Mouse (Mus musculus) midbrain, embryonic 13.5 days (tissue): Measurements from ENCODE around the gene Hoxb1. TPM values are rescaled to one million over a fixed set of nuclear protein-coding genes. Genes with fewer than 3 reads are reported as not detected.

Experiments
- ATAC-seq: fragments of 200-750 bp; cut with Nextera tagmentation; 2 replicates; pipeline ENCODE4 v1.8.0; 2017; ENCODE audit warnings: mild to moderate bottlenecking, moderate TSS enrichment, moderate library complexity
- H3K27ac ChIP-seq: fragments of 300-500 bp; sonication (generic); 2 replicates; pipeline ENCODE4 v1.5.1; 2015; ENCODE audit warnings: inconsistent platforms, mild to moderate bottlenecking, moderate library complexity
- H3K27me3 ChIP-seq: fragments of 300-500 bp; sonication (generic); 2 replicates; pipeline ENCODE4 v1.6.1; 2015; ENCODE audit warnings: mild to moderate bottlenecking, inconsistent platforms
- H3K36me3 ChIP-seq: fragments of 300-500 bp; sonication (generic); 2 replicates; pipeline ENCODE4 v1.6.1; 2015; ENCODE audit warnings: mild to moderate bottlenecking, inconsistent platforms
- H3K4me1 ChIP-seq: fragments of 300-500 bp; sonication (generic); replicated peaks from 2 replicates; pipeline ENCODE4 v1.6.1; 2015; ENCODE audit warnings: inconsistent platforms
- H3K4me2 ChIP-seq: fragments of 300-500 bp; sonication (generic); replicated peaks from 2 replicates; pipeline ENCODE4 v1.6.1; 2015; ENCODE audit warnings: moderate library complexity, mild to moderate bottlenecking, inconsistent platforms
- H3K4me3 ChIP-seq: fragments of 300-500 bp; sonication (generic); replicated peaks from 2 replicates; pipeline ENCODE4 v1.5.1; 2015; ENCODE audit warnings: mild to moderate bottlenecking, inconsistent platforms
- H3K9ac ChIP-seq: fragments of 300-500 bp; sonication (generic); replicated peaks from 2 replicates; pipeline ENCODE4 v1.6.1; 2015; ENCODE audit warnings: mild to moderate bottlenecking, inconsistent platforms
- H3K9me3 ChIP-seq: fragments of 300-500 bp; sonication (generic); 2 replicates; pipeline ENCODE4 v1.6.1; 2016; ENCODE audit warnings: mild to moderate bottlenecking, inconsistent platforms
- WGBS: fragments of 180-500 bp; shearing (Covaris S2); methylation state at CpG from one replicate; pipeline ENCODE4 v1.1.7; 2015; 5-methylcytosine and 5-hydroxymethylcytosine counted together
- polyA plus RNA-seq: library from polyadenylated mRNA; unstranded; fragments of >200 nt; fragmentation: Nextera tagmentation; extraction: Ambion mirVana; gene quantifications from 2 replicates; pipeline ENCODE4 v1.2.1, GENCODE M21; 2015

Hoxb1 gene
- polyA plus RNA-seq, 1 experiment from 2014 or later: not detected

GRCm38 (mm10) chr11:96324125-96324524 lies 41.4 kb upstream of the Hoxb1 start:
- WGBS: 0% methylated on average over 5 of the region's 5 CpGs
- H3K4me3 ChIP-seq: no peak overlapping the region
- H3K27ac ChIP-seq: no peak overlapping the region
- ATAC-seq: no peak
- no peak overlapping the region for H3K9ac ChIP-seq
- H3K4me1 ChIP-seq: no peaks in the 10 kb centered on the region
- no peak overlapping the region for H3K4me2 ChIP-seq
- peaks cover 100% of the 10 kb centered on the region for H3K27me3 ChIP-seq
- H3K9me3 ChIP-seq: no peaks in the 10 kb centered on the region
- H3K36me3 ChIP-seq: no peaks in the 10 kb centered on the region

- H3K27ac ChIP-seq: no peak overlapping the region
- 2% methylated on average over 8 of the region's 8 CpGs for WGBS
- H3K27me3 ChIP-seq: peaks cover 100% of the 10 kb centered on the region
- no peaks in the 10 kb centered on the region for H3K9me3 ChIP-seq
- no peaks in the 10 kb centered on the region for H3K36me3 ChIP-seq
- no peak for ATAC-seq
- H3K4me2 ChIP-seq: no peak overlapping the region
- H3K4me3 ChIP-seq: no peak overlapping the region
- H3K9ac ChIP-seq: no peak overlapping the region
- no peaks in the 10 kb centered on the region for H3K4me1 ChIP-seq
These were observed 40.6 kb upstream of the Hoxb1 start for GRCm38 (mm10) chr11:96324965-96325364.

GRCm38 (mm10) chr11:96325747-96326212 lies 39.8 kb upstream of the Hoxb1 start:
- Histone ChIP-seq H3K9me3 (no peaks in the 10 kb centered on the region), H3K4me2 (no peak overlapping the region), H3K9ac (no peak overlapping the region), H3K27ac (no peak overlapping the region), H3K27me3 (peaks cover 100% of the 10 kb centered on the region), H3K36me3 (no peaks in the 10 kb centered on the region), H3K4me1 (no peaks in the 10 kb centered on the region), H3K4me3 (no peak overlapping the region)
- ATAC-seq: no peak
- 2% methylated on average over 22 of the region's 22 CpGs for WGBS

- Histone ChIP-seq H3K9me3 (no peaks in the 10 kb centered on the region), H3K4me1 (no peaks in the 10 kb centered on the region), H3K27ac (no peak overlapping the region), H3K36me3 (no peaks in the 10 kb centered on the region), H3K27me3 (peaks cover 100% of the 10 kb centered on the region), H3K4me3 (no peak overlapping the region), H3K9ac (no peak overlapping the region), H3K4me2 (no peak overlapping the region)
- 0% methylated on average over 12 of the region's 12 CpGs for WGBS
- ATAC-seq: no peak
These were observed 38.8 kb upstream of the Hoxb1 start for GRCm38 (mm10) chr11:96326705-96327104.

GRCm38 (mm10) chr11:96327122-96327521 lies 38.4 kb upstream of the Hoxb1 start:
- WGBS: under 1% methylated on average over 7 of the region's 7 CpGs
- H3K27ac ChIP-seq: no peak overlapping the region

GRCm38 (mm10) chr11:96327750-96328149 lies 37.8 kb upstream of the Hoxb1 start:
- H3K9ac ChIP-seq: no peak overlapping the region
- ATAC-seq: no peak

More at GRCm38 (mm10) chr11:96327122-96327521, 38.4 kb upstream of the Hoxb1 start:
- Histone ChIP-seq H3K9ac (no peak overlapping the region), H3K4me1 (no peaks in the 10 kb centered on the region), H3K27me3 (peaks cover 100% of the 10 kb centered on the region), H3K4me2 (no peak overlapping the region), H3K4me3 (no peak overlapping the region), H3K36me3 (no peaks in the 10 kb centered on the region), H3K9me3 (no peaks in the 10 kb centered on the region)
- ATAC-seq: no peak

GRCm38 (mm10) chr11:96328605-96329004 lies 36.9 kb upstream of the Hoxb1 start:
- H3K4me3 ChIP-seq: no peak overlapping the region
- no peaks in the 10 kb centered on the region for H3K9me3 ChIP-seq
- 3% methylated on average over 8 of the region's 8 CpGs for WGBS
- peaks cover 100% of the 10 kb centered on the region for H3K27me3 ChIP-seq
- H3K36me3 ChIP-seq: no peaks in the 10 kb centered on the region
- no peak overlapping the region for H3K4me2 ChIP-seq
- H3K27ac ChIP-seq: no peak overlapping the region
- H3K4me1 ChIP-seq: 0 out of 2 replicates have a peak, but pooled peaks cover 2% of the 10 kb centered on the region
- no peak overlapping the region for H3K9ac ChIP-seq
- no peak for ATAC-seq

More at GRCm38 (mm10) chr11:96327750-96328149, 37.8 kb upstream of the Hoxb1 start:
- Histone ChIP-seq H3K4me1 (no peaks in the 10 kb centered on the region), H3K36me3 (no peaks in the 10 kb centered on the region), H3K9me3 (no peaks in the 10 kb centered on the region), H3K4me2 (no peak overlapping the region), H3K27me3 (peaks cover 100% of the 10 kb centered on the region), H3K27ac (no peak overlapping the region), H3K4me3 (no peak overlapping the region)
- 3% methylated on average over 5 of the region's 5 CpGs for WGBS

GRCm38 (mm10) chr11:96332105-96332504 lies 33.4 kb upstream of the Hoxb1 start:
- 1% methylated on average over 8 of the region's 8 CpGs for WGBS
- Histone ChIP-seq H3K4me2 (no peak overlapping the region), H3K27ac (no peak overlapping the region), H3K4me3 (no peak overlapping the region), H3K36me3 (no peaks in the 10 kb centered on the region), H3K9ac (no peak overlapping the region), H3K4me1 (0 out of 2 replicates have a peak, but pooled peaks cover 2% of the 10 kb centered on the region), H3K27me3 (peaks cover 100% of the 10 kb centered on the region), H3K9me3 (no peaks in the 10 kb centered on the region)
- no peak for ATAC-seq

GRCm38 (mm10) chr11:96332618-96333032 lies 32.9 kb upstream of the Hoxb1 start:
- no peak overlapping the region for H3K4me3 ChIP-seq

GRCm38 (mm10) chr11:96333241-96334001 lies 32.1 kb upstream of the Hoxb1 start:
- under 1% methylated on average over 17 of the region's 17 CpGs for whole genome bisulfite sequencing
- Histone ChIP-seq H3K27me3 (peaks cover 100% of the 10 kb centered on the region), H3K4me3 (no peak overlapping the region), H3K9ac (no peak overlapping the region), H3K4me1 (0 out of 2 replicates have a peak, but pooled peaks cover 2% of the 10 kb centered on the region), H3K9me3 (no peaks in the 10 kb centered on the region), H3K4me2 (no peak overlapping the region), H3K36me3 (no peaks in the 10 kb centered on the region), H3K27ac (no peak overlapping the region)
- no peak for ATAC-seq

More at GRCm38 (mm10) chr11:96332618-96333032, 32.9 kb upstream of the Hoxb1 start:
- no peak overlapping the region for H3K27ac ChIP-seq
- H3K4me1 ChIP-seq: 0 out of 2 replicates have a peak, but pooled peaks cover 2% of the 10 kb centered on the region
- no peak overlapping the region for H3K4me2 ChIP-seq
- no peaks in the 10 kb centered on the region for H3K9me3 ChIP-seq
- no peak for ATAC-seq
- WGBS: under 1% methylated on average over 35 of the region's 35 CpGs
- peaks cover 100% of the 10 kb centered on the region for H3K27me3 ChIP-seq
- no peaks in the 10 kb centered on the region for H3K36me3 ChIP-seq
- no peak overlapping the region for H3K9ac ChIP-seq

- H3K4me3 ChIP-seq: no peak overlapping the region
- no peak overlapping the region for H3K27ac ChIP-seq
- no peaks in the 10 kb centered on the region for H3K9me3 ChIP-seq
- no peak for ATAC-seq
- no peaks in the 10 kb centered on the region for H3K36me3 ChIP-seq
- H3K4me2 ChIP-seq: no peak overlapping the region
- 13% methylated on average over 2 of the region's 2 CpGs for WGBS
- no peak overlapping the region for H3K9ac ChIP-seq
- H3K4me1 ChIP-seq: 0 out of 2 replicates have a peak, but pooled peaks cover 2% of the 10 kb centered on the region
- peaks cover 100% of the 10 kb centered on the region for H3K27me3 ChIP-seq
These were observed 31.6 kb upstream of the Hoxb1 start for GRCm38 (mm10) chr11:96334002-96334364.

GRCm38 (mm10) chr11:96334998-96335397 lies 30.6 kb upstream of the Hoxb1 start:
- Histone ChIP-seq H3K4me3 (no peak overlapping the region), H3K27ac (no peak overlapping the region), H3K4me2 (no peak overlapping the region), H3K9ac (no peak overlapping the region), H3K4me1 (0 out of 2 replicates have a peak, but pooled peaks cover 2% of the 10 kb centered on the region), H3K36me3 (no peaks in the 10 kb centered on the region), H3K27me3 (peaks cover 100% of the 10 kb centered on the region), H3K9me3 (no peaks in the 10 kb centered on the region)
- ATAC-seq: no peak
- WGBS: 31% methylated on average over 3 of the region's 3 CpGs
